Mouse (Mus musculus) right cerebral cortex, postnatal 14 days (tissue): ENCODE measurements around the gene Fam180a.
A peak's percentile ranks its signal among the peaks of the same experiment; 100 is the strongest.

ENCODE experiments used
- DNase-seq: peaks from one replicate; pipeline ENCODE4 v3.0.0; 2022

Fam180a gene

GRCm38 (mm10) chr6:35309406-35309805 is 16.5 kb downstream of the Fam180a start:
- no peak for DNase-seq

- DNase-seq, result no peak
These were observed 17.9 kb downstream of the Fam180a start, which contains the start of gene Slc13a4 for GRCm38 (mm10) chr6:35308037-35308436. Slc13a4 (minus strand) TSS chr6:35308131.

GRCm38 (mm10) chr6:35307136-35307535 is 18.8 kb downstream of the Fam180a start:
- DNase-seq, result no peak

- DNase-seq, result no peak
These were observed 22.5 kb downstream of the Fam180a start for GRCm38 (mm10) chr6:35303355-35303900.

GRCm38 (mm10) chr6:35302581-35302980 is 23.4 kb downstream of the Fam180a start:
- DNase-seq, result no peak

GRCm38 (mm10) chr6:35298323-35298722 is 27.6 kb downstream of the Fam180a start:
- DNase-seq, result no peak

GRCm38 (mm10) chr6:35297516-35298227 is 28.3 kb downstream of the Fam180a start:
- no peak for DNase-seq

GRCm38 (mm10) chr6:35297001-35297400 is 28.9 kb downstream of the Fam180a start:
- DNase-seq, result no peak

GRCm38 (mm10) chr6:35294964-35295363 is 31.0 kb downstream of the Fam180a start:
- DNase-seq, result no peak

GRCm38 (mm10) chr6:35289676-35290075 is 36.3 kb downstream of the Fam180a start:
- DNase-seq, result no peak

- DNase-seq, result no peak
These were observed 37.0 kb downstream of the Fam180a start for GRCm38 (mm10) chr6:35288920-35289319.

- DNase-seq, result peak; percentile 61
These were observed 37.7 kb downstream of the Fam180a start for GRCm38 (mm10) chr6:35288114-35288761.

- no peak for DNase-seq
These were observed 46.6 kb downstream of the Fam180a start for GRCm38 (mm10) chr6:35279306-35279705.

GRCm38 (mm10) chr6:35277903-35278587 is 47.9 kb downstream of the Fam180a start:
- no peak for DNase-seq

- no peak for DNase-seq
These were observed 52.4 kb downstream of the Fam180a start for GRCm38 (mm10) chr6:35273391-35274082.

- DNase-seq, result no peak
These were observed 53.8 kb downstream of the Fam180a start for GRCm38 (mm10) chr6:35271868-35272765.

GRCm38 (mm10) chr6:35271094-35271855 is 54.7 kb downstream of the Fam180a start:
- DNase-seq, result no peak

GRCm38 (mm10) chr6:35269643-35270042 is 56.3 kb downstream of the Fam180a start:
- no peak for DNase-seq

- DNase-seq, result no peak
These were observed 57.2 kb downstream of the Fam180a start for GRCm38 (mm10) chr6:35268711-35269110.

- no peak for DNase-seq
These were observed 60.2 kb downstream of the Fam180a start for GRCm38 (mm10) chr6:35265580-35266278.
